In genomic region chr8:95979223-95979622, GRCm38 (mm10) we compare ENCODE assay signal across 17 mouse cellular contexts.
DNase-seq lines count a peak whose midpoint lies in the region; ATAC-seq lines count a peak whose summit lies in the region.
"Had no signal": no experiment of that assay in that cellular context is flagged by ENCODE, and none has a peak within 500 bp of the region (broad histone marks: within the 10 kb centered on the region; RNA-seq: fewer than 3 reads in every experiment).

No protein-coding gene starts in this region.

- ATAC-seq in embryonic facial prominence, embryonic 11.5 days (replicated peaks; ENCODE audit: insufficient number of reproducible peaks, low FRiP score, low TSS enrichment, low read depth): no peak
- ATAC-seq in midbrain, embryonic 13.5 days: no peak
- ATAC-seq: inflammation-experienced regulatory T-cells, adult 6 months; Patski had no signal

- peak; percentile 33 for DNase-seq in adrenal gland, postnatal 14 days
- no peak for DNase-seq in adrenal gland, adult 8-10 months
- DNase-seq in kidney, postnatal 10 days: peak; percentile 63
- no peak for DNase-seq in kidney, adult 18-20 months
- DNase-seq in 3T3-L1 (ENCODE audit: low read depth, low spot score): peak; percentile 27
- peak; percentile 75 for DNase-seq in embryonic facial prominence, embryonic 11.5 days (ENCODE audit: low spot score)
- DNase-seq in frontal cortex, postnatal 14 days (ENCODE audit: low spot score in 2 of 2): no peak
- DNase-seq: cerebellum, postnatal 10 days; heart, adult 18-20 months; thymus, adult 2 months had no signal

- H3K4me3 ChIP-seq in embryonic facial prominence, embryonic 11.5 days (ENCODE audit: low read depth, low read length): no peak overlapping the region
- no peak overlapping the region for H3K4me3 ChIP-seq in midbrain, embryonic 13.5 days (replicated peaks)
- H3K4me3 ChIP-seq: forebrain, embryonic 12.5 days; limb, embryonic 15.5 days; megakaryocyte, embryonic 14.5 days; neural tube, embryonic 13.5 days had no signal

- no peaks in the 10 kb centered on the region for H3K36me3 ChIP-seq in embryonic facial prominence, embryonic 11.5 days (replicated peaks; ENCODE audit: control insufficient read depth, insufficient read depth, low read depth, low read length)
- H3K36me3 ChIP-seq in midbrain, embryonic 13.5 days: no peaks in the 10 kb centered on the region
- H3K36me3 ChIP-seq: forebrain, embryonic 12.5 days; limb, embryonic 15.5 days; neural tube, embryonic 13.5 days had no signal

- no peaks in the 10 kb centered on the region for H3K4me1 ChIP-seq in embryonic facial prominence, embryonic 11.5 days (ENCODE audit: control insufficient read depth, insufficient read depth, low read length)
- 0 out of 2 replicates have a peak, but pooled peaks cover 4% of the 10 kb centered on the region for H3K4me1 ChIP-seq in midbrain, embryonic 13.5 days (replicated peaks)
- H3K4me1 ChIP-seq: megakaryocyte, embryonic 14.5 days had no signal

- 46% methylated on average over 6 of the region's 6 CpGs for WGBS in embryonic facial prominence, embryonic 11.5 days
- 59% methylated on average over 6 of the region's 6 CpGs for WGBS in midbrain, embryonic 13.5 days

- H3K9me3 ChIP-seq in embryonic facial prominence, embryonic 11.5 days (replicated peaks; ENCODE audit: control insufficient read depth, low read length): no peaks in the 10 kb centered on the region
- H3K9me3 ChIP-seq in midbrain, embryonic 13.5 days: no peaks in the 10 kb centered on the region
- H3K9me3 ChIP-seq: forebrain, embryonic 12.5 days; limb, embryonic 15.5 days; megakaryocyte, embryonic 14.5 days; neural tube, embryonic 13.5 days had no signal

- H3K27me3 ChIP-seq in embryonic facial prominence, embryonic 11.5 days (ENCODE audit: control insufficient read depth, insufficient read depth, low read length): no peaks in the 10 kb centered on the region
- H3K27me3 ChIP-seq in midbrain, embryonic 13.5 days: no peaks in the 10 kb centered on the region
- H3K27me3 ChIP-seq: forebrain, embryonic 12.5 days; limb, embryonic 15.5 days; megakaryocyte, embryonic 14.5 days; neural tube, embryonic 13.5 days had no signal

- no peak overlapping the region for H3K27ac ChIP-seq in embryonic facial prominence, embryonic 11.5 days (replicated peaks; ENCODE audit: low read depth, low read length)
- H3K27ac ChIP-seq in midbrain, embryonic 13.5 days: no peak overlapping the region
- H3K27ac ChIP-seq: forebrain, embryonic 12.5 days; limb, embryonic 15.5 days; neural tube, embryonic 13.5 days had no signal

- no peak overlapping the region for H3K4me2 ChIP-seq in embryonic facial prominence, embryonic 11.5 days (ENCODE audit: low read depth, low read length)
- no peak overlapping the region for H3K4me2 ChIP-seq in midbrain, embryonic 13.5 days (replicated peaks)
- H3K4me2 ChIP-seq: forebrain, embryonic 12.5 days; limb, embryonic 15.5 days; neural tube, embryonic 13.5 days had no signal

- no peak overlapping the region for H3K9ac ChIP-seq in embryonic facial prominence, embryonic 11.5 days (replicated peaks; ENCODE audit: low read length)
- no peak overlapping the region for H3K9ac ChIP-seq in midbrain, embryonic 13.5 days (replicated peaks)
- H3K9ac ChIP-seq: forebrain, embryonic 12.5 days; limb, embryonic 15.5 days; neural tube, embryonic 13.5 days had no signal

Comparison
In these comparisons a context has a peak if more than half of its experiments do, and no peak if none do; other contexts are left out.
1. DNase-seq: peak in adrenal gland, postnatal 14 days (single experiment), kidney, postnatal 10 days (single experiment), 3T3-L1 (single experiment) and embryonic facial prominence, embryonic 11.5 days (single experiment); none in adrenal gland, adult 8-10 months (single experiment), kidney, adult 18-20 months (single experiment) and frontal cortex, postnatal 14 days (0 of 2).